Mouse (Mus musculus) thymus, adult 2 months (tissue): ENCODE measurements around the gene Ostm1. TPM values are rescaled to one million over a fixed set of nuclear protein-coding genes. Genes with fewer than 3 reads are reported as not detected.

Experiments
- DNase-seq: peaks from one replicate; pipeline ENCODE4 v3.0.0; 2021
- H3K27ac ChIP-seq: fragments of 200-500 bp; 2 replicates; pipeline ENCODE4 v1.5.1; 2012; ENCODE audit warnings: low read length, control low read depth; ENCODE audit not compliant: control insufficient read depth, insufficient read depth
- H3K27me3 ChIP-seq: fragments of 200-500 bp; 2 replicates; pipeline ENCODE4 v1.6.1; 2012; ENCODE audit warnings: mild to moderate bottlenecking, low read length, moderate library complexity, mixed read lengths; ENCODE audit not compliant: control insufficient read depth, insufficient read depth
- H3K36me3 ChIP-seq: fragments of 200-500 bp; 2 replicates; pipeline ENCODE4 v1.6.1; 2012; ENCODE audit warnings: mild to moderate bottlenecking, low read length, moderate library complexity; ENCODE audit not compliant: control insufficient read depth, insufficient read depth
- H3K4me1 ChIP-seq: fragments of 200-500 bp; replicated peaks from 2 replicates; pipeline ENCODE4 v1.6.1; 2012; ENCODE audit warnings: low read length; ENCODE audit not compliant: control insufficient read depth, insufficient read depth
- H3K4me3 ChIP-seq: fragments of 200-500 bp; 2 replicates; pipeline ENCODE4 v1.5.1; 2012; ENCODE audit warnings: mild to moderate bottlenecking, low read length, control low read depth, moderate library complexity; ENCODE audit not compliant: control insufficient read depth, insufficient read depth
- CTCF ChIP-seq: fragments of 200-500 bp; IDR thresholded peaks from 2 replicates; pipeline ENCODE4 v1.5.1; 2012; ENCODE audit warnings: mild to moderate bottlenecking, control low read depth, low read length, moderate library complexity, borderline replicate concordance; ENCODE audit not compliant: control insufficient read depth, poor library complexity, insufficient read depth; ENCODE audit errors: extremely low read depth
- POLR2A ChIP-seq: fragments of 200-500 bp; IDR thresholded peaks from 2 replicates; pipeline ENCODE4 v1.6.1; 2012; ENCODE audit warnings: mild to moderate bottlenecking, low read length, control low read depth, moderate library complexity; ENCODE audit not compliant: control insufficient read depth, poor library complexity, insufficient read depth; ENCODE audit errors: extremely low read depth
- WGBS: fragments of 180-500 bp; shearing (Covaris S2); methylation state at CpG from one replicate; pipeline ENCODE4 v1.1.7; 2018; 5-methylcytosine and 5-hydroxymethylcytosine counted together
- polyA plus RNA-seq: library from polyadenylated mRNA; depleted of rRNA; stranded (reverse); fragments of >200 nt; gene quantifications from 2 replicates; pipeline ENCODE4 v1.2.3, GENCODE M21; 2012

The Ostm1 gene
- polyA plus RNA-seq, 1 experiment: 63.0 TPM

DNA sequence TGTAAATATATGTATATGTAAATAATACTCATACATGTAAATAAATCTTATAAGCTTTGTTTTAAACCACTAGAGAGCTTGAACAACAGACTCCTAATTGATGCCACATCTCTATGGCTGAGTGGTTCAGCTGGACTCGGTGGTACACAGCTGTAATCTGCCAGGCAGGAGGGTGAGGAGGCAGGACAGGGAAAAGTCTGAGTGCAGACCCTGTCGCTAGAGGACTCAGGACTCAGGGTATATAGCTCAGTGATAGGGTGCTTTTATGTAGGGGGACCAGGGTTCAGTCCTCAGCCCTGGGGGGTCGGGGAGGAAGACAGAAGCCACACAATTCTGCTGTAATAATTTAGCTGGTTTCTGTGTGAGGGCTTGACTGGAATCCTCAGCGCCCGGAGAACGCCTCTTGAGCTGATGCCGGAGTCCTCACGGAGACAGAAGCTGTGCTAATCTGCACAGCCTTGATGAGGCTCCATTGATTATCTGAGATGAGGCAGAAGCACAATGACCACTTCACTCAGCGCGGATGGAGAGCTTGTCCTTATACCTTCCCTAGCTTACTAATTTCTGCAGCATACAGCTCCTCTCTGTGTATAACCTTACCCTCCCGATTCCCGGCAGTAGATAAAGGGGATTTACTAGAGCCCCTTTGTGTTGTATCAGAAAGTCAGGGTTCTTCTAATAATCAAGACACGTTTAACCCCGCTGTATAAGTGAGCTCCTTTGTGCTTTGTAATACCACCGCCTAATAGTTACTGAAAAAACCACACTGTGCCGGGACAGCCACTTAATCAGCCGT is 106.8 kb downstream of the Ostm1 start:
- H3K4me1 ChIP-seq: peaks cover 34% of the 10 kb centered on the region
- no peak overlapping the region for H3K4me3 ChIP-seq
- no peak for DNase-seq
- H3K27me3 ChIP-seq: no peaks in the 10 kb centered on the region
- WGBS: 96% methylated on average over 17 of the region's 17 CpGs
- 0 out of 2 replicates have a peak, but pooled peaks cover 6% of the 10 kb centered on the region for H3K36me3 ChIP-seq
- TF ChIP-seq CTCF: no peak
- TF ChIP-seq POLR2A: no peak
- no peak overlapping the region for H3K27ac ChIP-seq

DNA sequence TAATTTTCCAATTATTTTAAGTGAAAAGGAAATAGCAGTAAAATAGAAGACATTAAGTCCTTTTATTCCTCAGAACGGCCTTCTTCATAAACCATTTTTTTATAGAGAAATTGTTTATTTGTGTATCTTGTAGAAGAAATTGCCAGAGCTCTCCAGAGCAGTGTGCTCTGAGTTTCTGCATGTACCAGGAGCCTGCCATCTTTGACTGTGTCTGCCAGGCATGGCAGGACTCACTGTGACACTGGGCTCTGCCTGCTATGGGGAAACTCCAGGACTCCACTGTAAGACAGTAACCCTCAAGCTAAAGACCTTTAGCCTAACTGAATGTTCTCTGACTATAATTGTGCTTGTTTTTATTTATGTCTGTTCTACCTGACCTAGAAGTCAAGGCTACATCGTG is 107.4 kb downstream of the Ostm1 start:
- H3K4me1 ChIP-seq: peaks cover 31% of the 10 kb centered on the region
- H3K27ac ChIP-seq: no peak overlapping the region
- no peak overlapping the region for H3K4me3 ChIP-seq
- 97% methylated on average over 2 of the region's 2 CpGs for WGBS
- no peaks in the 10 kb centered on the region for H3K27me3 ChIP-seq
- DNase-seq: no peak
- 0 out of 2 replicates have a peak, but pooled peaks cover 3% of the 10 kb centered on the region for H3K36me3 ChIP-seq
- no peak for TF ChIP-seq POLR2A
- TF ChIP-seq CTCF: no peak

DNA sequence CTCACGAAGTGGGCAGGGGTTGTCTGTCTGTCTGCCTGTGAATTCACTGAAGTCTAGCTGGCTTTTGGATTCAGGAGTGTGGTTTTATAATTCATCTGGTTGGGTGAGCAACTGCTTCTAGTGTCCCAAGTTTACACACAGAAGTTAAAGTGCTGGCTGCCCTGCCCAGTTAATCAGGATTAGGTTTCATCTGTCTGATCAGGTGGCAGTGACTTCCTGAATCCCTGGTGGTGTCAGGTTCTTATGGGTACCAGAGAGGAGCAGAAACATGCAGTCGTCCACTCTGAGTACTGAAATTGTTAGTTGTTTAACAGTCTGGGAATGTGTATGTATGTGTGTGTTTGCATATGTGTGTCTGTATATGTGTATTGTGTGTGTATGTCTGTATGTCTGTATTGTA is 108.5 kb downstream of the Ostm1 start:
- no peak for DNase-seq
- H3K4me1 ChIP-seq: peaks cover 26% of the 10 kb centered on the region
- no peak overlapping the region for H3K4me3 ChIP-seq
- TF ChIP-seq POLR2A: no peak
- TF ChIP-seq CTCF: no peak
- 95% methylated on average over 2 of the region's 2 CpGs for WGBS
- no peaks in the 10 kb centered on the region for H3K27me3 ChIP-seq
- H3K36me3 ChIP-seq: 0 out of 2 replicates have a peak, but pooled peaks cover 3% of the 10 kb centered on the region
- no peak overlapping the region for H3K27ac ChIP-seq

DNA sequence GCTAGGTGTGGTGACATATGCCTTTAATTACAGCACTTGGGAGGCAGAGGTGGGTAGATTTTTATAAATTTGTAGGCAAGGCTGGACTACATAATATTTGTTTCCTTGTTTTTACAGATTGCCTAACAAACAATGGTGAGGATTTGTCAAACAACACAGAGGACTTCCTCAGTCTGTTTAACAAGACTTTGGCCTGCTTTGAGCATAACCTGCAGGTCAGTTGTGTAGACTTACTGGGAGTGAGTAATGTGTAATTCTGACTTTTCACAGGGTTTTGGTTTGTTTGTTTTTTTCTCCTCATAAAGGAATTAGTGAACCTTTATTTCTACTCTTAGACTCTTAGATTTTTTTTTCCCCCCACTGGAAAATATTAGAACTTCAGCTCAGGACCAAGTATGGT is 109.2 kb downstream of the Ostm1 start:
- no peaks in the 10 kb centered on the region for H3K27me3 ChIP-seq
- H3K27ac ChIP-seq: no peak overlapping the region
- 0 out of 2 replicates have a peak, but pooled peaks cover 3% of the 10 kb centered on the region for H3K36me3 ChIP-seq
- TF ChIP-seq POLR2A (no peak), CTCF (no peak)
- no peak for DNase-seq
- peaks cover 29% of the 10 kb centered on the region for H3K4me1 ChIP-seq
- H3K4me3 ChIP-seq: no peak overlapping the region

DNA sequence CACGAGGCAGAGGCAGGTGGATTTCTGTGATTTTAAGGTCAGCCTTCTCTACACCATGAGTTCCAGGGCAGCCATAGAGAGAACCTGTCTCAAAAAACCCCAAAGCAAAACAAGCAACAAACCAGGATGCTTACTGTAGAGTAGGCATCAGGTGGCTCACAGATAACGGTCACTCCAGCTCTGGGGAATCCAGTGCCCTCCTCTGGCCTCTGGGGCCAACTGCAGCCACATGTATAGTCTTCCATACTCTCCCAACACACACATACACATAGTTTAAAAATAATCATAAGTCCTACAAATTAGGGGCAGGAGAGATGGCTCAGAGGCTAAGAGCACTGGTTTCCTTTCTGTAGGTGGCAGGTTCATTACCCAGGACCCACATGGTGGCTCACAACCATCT is 109.9 kb downstream of the Ostm1 start:
- Histone ChIP-seq H3K27ac (no peak overlapping the region), H3K4me3 (no peak overlapping the region), H3K36me3 (peaks cover 7% of the 10 kb centered on the region; the same call in 1 of the 2 replicates), H3K27me3 (no peaks in the 10 kb centered on the region), H3K4me1 (peaks cover 28% of the 10 kb centered on the region)
- no peak for TF ChIP-seq CTCF
- no peak for TF ChIP-seq POLR2A
- 94% methylated on average over 2 of the region's 2 CpGs for WGBS
- no peak for DNase-seq

DNA sequence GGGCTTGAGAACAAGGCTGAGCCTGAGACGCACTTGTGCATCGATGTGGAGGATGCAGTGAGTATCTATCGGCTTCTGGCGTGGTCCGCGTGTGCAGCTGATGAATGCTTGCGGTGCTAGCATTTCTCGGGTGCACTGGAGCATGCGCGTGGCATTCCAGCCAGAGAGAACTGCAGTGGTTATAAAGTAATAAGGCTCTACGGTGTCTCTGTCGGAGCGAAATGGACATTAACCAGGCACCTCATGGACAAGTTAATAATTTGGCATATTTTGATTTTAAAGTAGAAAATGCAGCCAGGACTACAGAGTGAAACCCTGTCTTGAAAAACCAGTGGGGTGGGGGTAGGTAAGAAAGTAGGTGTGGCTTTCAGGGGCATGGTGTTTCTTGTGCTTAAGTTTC is 112.7 kb downstream of the Ostm1 start:
- peaks cover 16% of the 10 kb centered on the region for H3K36me3 ChIP-seq
- TF ChIP-seq CTCF: no peak
- TF ChIP-seq POLR2A: no peak
- no peaks in the 10 kb centered on the region for H3K27me3 ChIP-seq
- H3K4me3 ChIP-seq: no peak overlapping the region
- 97% methylated on average over 13 of the region's 13 CpGs for WGBS
- no peak overlapping the region for H3K27ac ChIP-seq
- peaks cover 26% of the 10 kb centered on the region for H3K4me1 ChIP-seq
- DNase-seq: no peak

DNA sequence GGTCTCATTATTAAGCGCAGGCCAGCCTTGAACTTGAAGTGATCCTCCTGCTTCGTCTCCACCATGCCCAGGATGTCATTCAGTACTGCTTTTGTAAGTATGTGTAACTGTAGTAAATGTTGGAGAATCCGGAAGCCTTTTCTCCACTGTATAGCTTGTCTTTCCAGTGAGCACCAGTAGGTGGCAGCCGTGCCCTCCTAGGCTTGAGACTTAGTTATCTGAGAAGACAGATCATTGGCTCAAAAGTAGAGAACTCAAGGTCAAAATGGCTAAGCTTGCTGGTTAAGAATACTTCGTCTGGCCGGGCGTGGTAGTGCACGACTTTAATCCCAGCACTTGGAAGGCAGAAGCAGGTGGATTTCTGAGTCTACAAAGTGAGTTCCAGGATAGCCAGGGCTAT is 113.4 kb downstream of the Ostm1 start:
- 45% methylated on average over 8 of the region's 8 CpGs for WGBS
- peak; percentile 87 for DNase-seq

More for the DNA sequence above, 113.4 kb downstream of the Ostm1 start:
- peak overlapping the region; percentile 62 for H3K27ac ChIP-seq
- H3K4me3 ChIP-seq: no peak overlapping the region
- H3K4me1 ChIP-seq: peaks cover 28% of the 10 kb centered on the region
- TF ChIP-seq POLR2A (no peak), CTCF (no peak)
- H3K36me3 ChIP-seq: peaks cover 22% of the 10 kb centered on the region
- H3K27me3 ChIP-seq: no peaks in the 10 kb centered on the region
